Mouse (Mus musculus): ENCODE measurements at regions not wholly inside any gene's neighbourhood (a gene's known extent, or its start where the extent isn't known, plus 50 kb on each side); places are given as distances from the start of the nearest gene placed in this dataset.

DNA sequence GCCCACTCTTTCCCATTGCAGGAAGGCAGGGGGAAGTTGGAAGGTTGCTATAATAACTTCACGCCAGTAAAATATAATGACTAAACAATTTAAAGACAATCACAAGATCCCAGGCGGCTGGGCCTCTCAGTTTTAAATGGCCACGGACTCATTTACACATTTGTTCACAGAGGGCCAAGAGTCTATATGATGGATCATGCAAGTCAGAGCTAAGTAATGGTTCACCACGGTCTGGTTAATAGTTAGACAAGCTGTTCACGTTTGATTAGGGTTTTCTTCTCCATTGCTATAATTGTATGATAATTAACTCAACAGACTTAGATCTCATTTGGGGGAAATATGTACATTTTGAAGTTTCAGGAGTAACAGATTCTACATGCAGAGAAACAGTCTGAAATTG lies 170.0 kb downstream of the Ppargc1a start:
- no peak for DNase-seq (ENCODE audit: low spot score in 2 of 2)

- no peak for DNase-seq (ENCODE audit: low spot score in 2 of 2)
These were observed 176.2 kb downstream of the Ppargc1a start for GRCm38 (mm10) chr5:51391319-51391718.

DNA sequence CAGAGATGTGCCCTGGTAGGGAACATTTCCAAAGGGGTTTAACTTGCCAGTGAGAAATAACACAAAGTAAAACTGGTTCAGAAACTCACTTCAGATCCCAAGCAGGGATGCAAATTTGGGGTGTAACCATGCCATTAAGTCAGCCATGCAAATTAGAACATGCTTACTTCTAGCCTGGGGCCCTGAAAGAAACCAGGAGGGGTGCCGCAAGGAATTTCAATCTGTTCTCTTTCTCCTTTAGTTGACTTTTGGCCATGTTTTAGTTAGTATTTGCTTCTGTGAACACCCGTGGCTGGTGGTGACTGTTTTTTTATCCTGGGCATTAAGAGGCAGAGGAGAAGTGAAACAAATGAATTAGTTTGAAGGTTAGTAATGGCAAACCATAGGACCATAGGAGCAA lies 179.8 kb downstream of the Ppargc1a start:
- no peak for DNase-seq (ENCODE audit: low spot score in 2 of 2)

DNA sequence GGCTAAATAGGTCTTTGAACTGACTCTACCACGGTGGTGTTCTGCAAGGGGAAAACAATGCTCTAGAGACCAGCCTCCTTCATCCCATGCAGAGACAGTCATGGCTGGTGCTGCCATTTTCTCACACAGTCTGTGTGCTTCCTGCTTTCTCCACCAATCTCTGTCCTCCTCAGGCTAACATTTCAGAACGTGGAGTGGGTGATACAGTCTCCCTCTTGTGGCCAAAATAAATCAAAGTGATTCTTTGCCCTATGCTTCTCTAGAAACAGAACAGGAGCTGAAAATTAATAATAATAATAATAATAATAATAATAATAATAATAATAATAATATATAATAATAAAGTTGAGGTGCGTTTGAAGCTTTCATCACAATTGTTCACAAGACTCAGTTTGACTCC lies 181.1 kb downstream of the Ppargc1a start:
- DNase-seq (ENCODE audit: low spot score in 2 of 2), result no peak

DNA sequence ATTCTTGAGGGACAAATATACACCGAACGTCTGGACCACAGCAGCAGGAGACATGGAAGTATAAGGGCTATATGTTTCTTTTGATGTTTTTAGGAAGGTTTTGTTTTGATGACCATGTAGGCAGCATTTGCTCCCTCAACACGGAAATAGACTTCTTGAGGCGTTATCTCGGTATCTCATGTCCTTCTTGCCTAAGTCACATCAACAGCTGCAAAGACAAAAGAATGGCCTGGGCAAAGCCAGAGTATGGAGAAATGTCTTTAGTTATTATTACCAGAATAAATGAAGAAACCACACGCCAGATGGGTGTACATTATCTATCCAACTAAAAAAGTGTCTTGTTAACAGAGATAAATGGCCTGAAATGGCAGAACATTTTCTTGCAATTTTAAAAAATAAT lies 183.2 kb downstream of the Ppargc1a start:
- DNase-seq (ENCODE audit: low spot score in 2 of 2), result no peak

- DNase-seq (ENCODE audit: low spot score in 2 of 2), result no peak
These were observed 208.4 kb downstream of the Ppargc1a start for GRCm38 (mm10) chr5:51359101-51359500.

GRCm38 (mm10) chr5:51348256-51348655 lies 219.3 kb downstream of the Ppargc1a start:
- no peak for DNase-seq (ENCODE audit: low spot score in 2 of 2)

DNA sequence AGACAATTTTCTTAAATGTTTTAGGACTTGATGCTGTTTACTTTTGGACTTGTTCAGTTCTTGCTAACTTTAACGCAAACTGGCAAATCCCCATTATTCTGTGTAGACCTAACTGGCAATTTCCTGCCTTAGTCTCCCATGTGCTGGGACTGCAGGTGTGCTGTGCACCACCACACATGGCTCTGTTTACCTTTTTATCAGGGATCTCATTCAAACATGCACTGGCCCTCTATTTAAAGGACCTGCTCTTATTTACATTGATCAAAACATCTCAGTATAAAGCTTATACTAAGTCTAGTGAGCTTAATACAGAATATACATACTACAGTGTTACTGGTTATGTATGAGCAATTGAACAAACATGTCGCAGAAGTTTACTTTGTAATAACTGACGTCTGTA lies 238.4 kb downstream of the Ppargc1a start:
- no peak for DNase-seq (ENCODE audit: low spot score in 2 of 2)

GRCm38 (mm10) chr5:51289191-51289590 lies 278.3 kb downstream of the Ppargc1a start:
- DNase-seq (ENCODE audit: low spot score in 2 of 2), result no peak

DNA sequence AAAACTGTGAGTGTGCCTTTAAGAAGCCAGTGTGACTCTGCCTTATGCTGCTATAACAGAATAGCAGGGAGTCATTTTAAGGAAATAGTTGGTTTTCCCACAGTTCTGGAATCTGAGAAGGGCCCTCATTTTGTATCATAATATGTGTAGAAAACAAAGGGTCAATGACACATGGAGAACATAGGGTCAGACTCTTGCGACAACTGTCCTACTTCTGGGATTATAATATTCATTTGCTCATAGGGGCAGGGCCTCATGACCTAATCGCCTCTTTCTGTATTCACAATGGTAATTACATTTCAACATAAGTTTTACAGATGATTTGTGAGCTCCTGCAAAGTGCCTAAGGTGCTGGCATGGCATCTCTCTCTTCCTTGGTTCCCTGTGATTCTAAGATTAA lies 279.3 kb downstream of the Ppargc1a start:
- DNase-seq (ENCODE audit: low spot score in 2 of 2), result no peak

DNA sequence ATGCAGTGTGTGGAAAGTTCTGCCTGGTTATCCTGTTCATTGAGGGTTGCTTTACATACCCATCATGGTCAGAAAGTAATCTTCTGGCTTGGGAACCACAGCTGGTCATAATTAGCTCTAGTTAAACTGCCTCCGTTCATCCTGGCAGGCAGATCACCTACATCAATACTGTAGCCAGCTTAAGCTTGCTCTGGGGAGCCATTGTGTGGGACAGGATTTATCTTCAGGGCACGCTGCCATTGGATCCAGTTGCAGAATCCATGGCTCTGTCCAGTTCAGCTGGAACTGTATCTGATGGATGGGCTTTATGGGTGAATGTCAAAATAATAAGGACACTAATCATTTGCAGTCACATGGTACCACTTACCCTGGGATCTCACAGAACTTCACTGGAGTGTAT lies 326.4 kb downstream of the Ppargc1a start:
- DNase-seq (ENCODE audit: low spot score in 2 of 2), result no peak

DNA sequence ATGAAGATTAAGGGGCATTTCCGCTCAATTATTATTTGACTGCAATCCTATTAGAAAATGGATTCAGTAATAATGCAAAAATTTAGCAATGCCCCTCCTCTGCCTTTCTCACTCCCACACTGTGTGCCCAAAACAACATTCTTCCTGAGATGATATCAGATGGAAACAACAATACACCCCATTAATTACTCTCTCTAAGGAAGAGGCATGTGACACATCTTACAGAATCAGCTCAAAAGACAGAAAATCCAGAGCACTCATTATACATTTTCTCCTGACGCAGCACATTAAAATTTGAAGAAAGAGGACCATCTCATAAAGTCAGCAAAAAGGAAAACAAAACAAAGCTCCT lies 333.5 kb downstream of the Ppargc1a start:
- no peak for DNase-seq (ENCODE audit: low spot score in 2 of 2)

GRCm38 (mm10) chr5:51233271-51234003 lies 334.1 kb downstream of the Ppargc1a start:
- DNase-seq (ENCODE audit: low spot score in 2 of 2), result no peak

GRCm38 (mm10) chr5:51229806-51230205 lies 337.7 kb downstream of the Ppargc1a start:
- DNase-seq (ENCODE audit: low spot score in 2 of 2), result no peak

- no peak for DNase-seq (ENCODE audit: low spot score in 2 of 2)
These were observed 339.5 kb downstream of the Ppargc1a start for GRCm38 (mm10) chr5:51227996-51228395.

GRCm38 (mm10) chr5:51203266-51203665 lies 364.3 kb downstream of the Ppargc1a start:
- no peak for DNase-seq (ENCODE audit: low spot score in 2 of 2)

DNA sequence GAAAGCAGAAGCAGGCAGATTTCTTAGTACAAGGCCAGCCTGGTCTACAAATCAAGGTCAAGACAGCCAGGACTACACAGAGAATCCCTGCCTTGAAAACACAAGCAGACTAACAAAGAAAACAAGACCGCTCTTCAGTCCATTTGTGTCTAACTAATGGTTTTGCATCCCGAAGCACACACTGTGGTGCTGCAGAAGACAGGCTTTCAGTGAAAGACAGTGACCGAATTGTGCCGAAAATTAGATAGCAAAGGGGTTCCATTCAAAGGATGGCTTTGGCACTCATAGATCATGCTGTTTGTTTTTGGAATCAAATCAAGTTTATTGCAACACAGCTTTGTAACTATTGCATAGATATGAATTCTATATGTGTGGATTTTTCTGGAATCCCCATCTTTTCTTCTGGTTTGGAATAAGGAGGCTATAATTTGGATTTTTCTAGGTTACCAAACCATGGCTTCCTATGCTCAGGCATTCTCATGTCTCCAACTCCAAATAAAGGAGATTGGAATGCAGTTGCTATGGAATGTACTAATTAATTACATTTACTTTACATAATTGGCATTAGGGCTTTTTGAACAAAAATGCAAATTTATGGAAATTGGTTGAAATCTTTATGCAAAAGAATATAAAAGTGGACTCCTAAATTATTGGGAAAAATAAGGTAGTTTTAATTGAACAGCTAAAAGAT lies 364.9 kb downstream of the Ppargc1a start:
- no peak for DNase-seq (ENCODE audit: low spot score in 2 of 2)

GRCm38 (mm10) chr5:51196393-51197347 lies 370.9 kb downstream of the Ppargc1a start:
- no peak for DNase-seq (ENCODE audit: low spot score in 2 of 2)

DNA sequence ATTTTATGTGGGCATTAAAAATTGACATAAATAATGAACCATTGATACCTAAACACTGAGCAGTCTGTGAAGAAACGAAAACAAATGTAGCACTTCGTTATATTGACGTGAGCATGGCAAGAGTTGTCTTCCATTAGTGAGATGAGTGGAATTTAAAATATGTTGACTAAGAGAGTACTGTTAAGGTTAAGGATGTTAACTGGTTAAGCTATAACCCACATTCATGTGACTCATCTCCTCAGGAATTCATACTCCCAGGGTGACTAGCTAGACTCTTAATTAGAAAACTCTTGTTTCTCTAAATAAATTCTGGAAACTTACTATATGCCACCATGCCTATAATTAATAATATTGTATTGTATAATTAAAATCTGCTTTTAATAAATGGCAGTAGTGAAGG lies 376.9 kb downstream of the Ppargc1a start:
- DNase-seq (ENCODE audit: low spot score in 2 of 2), result no peak

DNA sequence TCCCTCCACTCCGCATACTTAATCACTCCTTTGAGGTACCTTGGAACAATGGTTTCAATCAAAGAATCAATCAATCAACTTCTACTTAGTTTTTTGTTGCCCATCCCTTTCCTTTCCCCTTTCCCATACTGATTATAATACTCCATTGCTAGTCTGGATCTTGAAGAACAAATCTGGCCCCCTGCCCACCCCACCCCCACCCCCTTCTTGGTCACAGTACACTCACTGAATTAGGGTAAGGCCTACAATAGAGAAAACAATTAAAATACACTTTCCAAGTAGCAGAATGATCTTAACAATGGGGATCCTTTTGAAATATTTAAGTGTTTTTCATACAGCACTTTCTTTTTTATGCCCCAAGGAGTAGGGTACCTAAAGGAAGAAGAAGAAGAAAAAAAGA lies 397.7 kb downstream of the Ppargc1a start:
- no peak for DNase-seq (ENCODE audit: low spot score in 2 of 2)

- no peak for DNase-seq (ENCODE audit: low spot score in 2 of 2)
These were observed 399.3 kb downstream of the Ppargc1a start for GRCm38 (mm10) chr5:51168206-51168605.

DNA sequence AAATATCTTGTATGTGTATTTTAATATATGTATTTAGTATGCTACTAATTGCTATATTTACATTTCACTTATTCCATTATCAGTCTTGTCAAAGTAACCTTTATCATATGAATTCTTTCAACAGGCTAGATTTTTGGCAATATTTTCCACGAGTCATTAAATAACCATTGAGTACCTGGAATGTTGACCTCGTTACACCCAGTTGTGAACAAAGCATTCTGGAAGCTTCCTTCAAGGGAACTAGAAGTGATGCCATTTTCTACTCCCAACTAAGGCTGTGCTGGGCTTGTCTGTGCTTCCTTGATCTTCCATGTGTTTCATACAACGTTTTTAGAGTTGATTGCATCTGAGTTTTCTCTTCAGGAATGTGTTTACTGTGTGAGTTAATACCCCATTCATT lies 410.6 kb downstream of the Ppargc1a start:
- DNase-seq (ENCODE audit: low spot score in 2 of 2), result no peak

Measured in urinary bladder, postnatal 36 days (tissue).